Mouse (Mus musculus) intestine, embryonic 14.5 days (tissue): ENCODE data around the gene Hoxa3. TPM values are rescaled to one million over a fixed set of nuclear protein-coding genes. Genes with fewer than 3 reads are reported as not detected.
A peak's percentile ranks its signal among the peaks of the same experiment; 100 is the strongest.

Experiments used
- ATAC-seq: fragments of 200-750 bp; cut with Nextera tagmentation; replicated peaks from 2 replicates; pipeline ENCODE4 v1.8.0; 2017; ENCODE audit warnings: low read depth, moderate number of reproducible peaks, moderate TSS enrichment, moderate library complexity; ENCODE audit not compliant: low FRiP score, low TSS enrichment
- DNase-seq: peaks from one replicate; pipeline ENCODE4 v3.0.0-alpha.2; 2018; ENCODE audit warnings: low spot score
- H3K27ac ChIP-seq: fragments of 300-500 bp; sonication (generic); 2 replicates; pipeline ENCODE4 v1.5.1; 2014; ENCODE audit warnings: low read depth, mild to moderate bottlenecking, control low read depth
- H3K27me3 ChIP-seq: fragments of 300-500 bp; sonication (generic); replicated peaks from 2 replicates; pipeline ENCODE4 v1.6.1; 2014; ENCODE audit warnings: low read length, control low read depth; ENCODE audit not compliant: control insufficient read depth, insufficient read depth
- H3K36me3 ChIP-seq: fragments of 300-500 bp; sonication (generic); 2 replicates; pipeline ENCODE4 v1.6.1; 2014; ENCODE audit warnings: low read length, control low read depth; ENCODE audit not compliant: control insufficient read depth, insufficient read depth
- H3K4me1 ChIP-seq: fragments of 300-500 bp; sonication (generic); replicated peaks from 2 replicates; pipeline ENCODE4 v1.6.1; 2014; ENCODE audit warnings: low read length, control low read depth, mixed read lengths; ENCODE audit not compliant: control insufficient read depth, insufficient read depth
- H3K4me2 ChIP-seq: fragments of 300-500 bp; sonication (generic); 2 replicates; pipeline ENCODE4 v1.6.1; 2014; ENCODE audit warnings: low read length
- H3K4me3 ChIP-seq: fragments of 300-500 bp; sonication (generic); 2 replicates; pipeline ENCODE4 v1.5.1; 2014; ENCODE audit warnings: low read depth, low read length, control low read depth, mixed read lengths
- H3K9ac ChIP-seq: fragments of 300-500 bp; sonication (generic); 2 replicates; pipeline ENCODE4 v1.6.1; 2014; ENCODE audit warnings: mild to moderate bottlenecking, low read length
- H3K9me3 ChIP-seq: fragments of 300-500 bp; sonication (generic); 2 replicates; pipeline ENCODE4 v1.6.1; 2016; ENCODE audit warnings: low read length, control low read depth; ENCODE audit not compliant: control insufficient read depth
- WGBS: fragments of 180-500 bp; shearing (Covaris S2); extraction: QIAGEN DNeasy Blood & Tissue Kit; methylation state at CpG from one replicate; pipeline ENCODE4 v1.1.7; 2014; 5-methylcytosine and 5-hydroxymethylcytosine counted together
- polyA plus RNA-seq: library from polyadenylated mRNA; unstranded; fragments of >200 nt; fragmentation: Nextera tagmentation; extraction: Ambion mirVana; gene quantifications from 2 replicates; pipeline ENCODE4 v1.2.1, GENCODE M21; 2014

The Hoxa3 gene
- polyA plus RNA-seq, 1 experiment from 2014 or later: 9.7 TPM

DNA sequence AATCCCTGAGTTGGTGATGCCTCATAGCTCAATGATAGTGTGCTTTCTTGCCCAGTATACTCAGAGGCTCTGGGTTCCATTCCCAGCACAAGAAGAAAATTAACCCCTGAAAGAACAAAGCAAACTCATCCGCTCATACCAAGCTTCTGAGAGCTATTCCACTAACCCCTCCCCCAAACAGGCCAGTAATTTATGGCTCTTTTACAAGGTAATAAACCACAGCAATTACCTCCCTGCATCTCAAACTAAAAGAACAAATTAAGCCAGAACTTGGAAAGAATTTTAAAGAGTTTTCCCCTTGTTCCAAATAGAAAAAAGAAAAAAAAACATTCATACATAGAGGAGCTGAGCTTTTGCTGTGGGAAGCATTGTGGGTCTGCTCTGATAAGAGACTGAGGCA is 30.3 kb downstream of the Hoxa3 start:
- H3K9ac ChIP-seq: no peak overlapping the region
- no peak overlapping the region for H3K4me3 ChIP-seq
- 41% methylated on average over 1 of the region's 1 CpGs for WGBS
- peaks cover 70% of the 10 kb centered on the region for H3K4me1 ChIP-seq
- no peak for DNase-seq
- no peaks in the 10 kb centered on the region for H3K27me3 ChIP-seq
- H3K9me3 ChIP-seq: no peaks in the 10 kb centered on the region
- peaks cover 12% of the 10 kb centered on the region; the same call in 1 of the 2 replicates for H3K36me3 ChIP-seq
- peak overlapping the region; percentile 38 for H3K4me2 ChIP-seq
- ATAC-seq: no peak
- H3K27ac ChIP-seq: peak overlapping the region; percentile 82

DNA sequence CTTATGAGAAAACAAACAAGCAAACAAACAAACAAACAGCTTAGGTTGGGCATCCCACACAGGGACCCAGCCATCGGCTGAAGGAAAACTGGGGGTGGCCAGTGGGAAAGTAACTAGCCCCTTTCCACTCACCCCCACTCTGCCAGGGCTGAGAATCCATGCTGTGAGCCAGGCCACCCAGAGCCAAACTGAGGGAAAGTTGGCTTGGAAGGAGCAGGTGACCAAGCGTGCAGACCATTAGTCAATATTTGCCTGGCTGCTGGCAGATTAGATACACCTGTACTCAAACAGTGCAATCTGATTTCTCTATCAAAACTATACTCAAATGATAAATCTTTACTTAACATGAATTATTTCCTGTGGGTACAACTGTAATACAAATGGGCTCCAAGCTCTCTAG is 31.1 kb downstream of the Hoxa3 start:
- H3K9me3 ChIP-seq: no peaks in the 10 kb centered on the region
- 48% methylated on average over 2 of the region's 2 CpGs for WGBS
- no peak overlapping the region for H3K4me3 ChIP-seq
- no peak for ATAC-seq
- H3K27me3 ChIP-seq: no peaks in the 10 kb centered on the region
- DNase-seq: no peak
- no peak overlapping the region for H3K27ac ChIP-seq
- H3K4me2 ChIP-seq: peak overlapping the region; percentile 22
- peaks cover 12% of the 10 kb centered on the region; the same call in 1 of the 2 replicates for H3K36me3 ChIP-seq
- peaks cover 63% of the 10 kb centered on the region for H3K4me1 ChIP-seq
- no peak overlapping the region for H3K9ac ChIP-seq

DNA sequence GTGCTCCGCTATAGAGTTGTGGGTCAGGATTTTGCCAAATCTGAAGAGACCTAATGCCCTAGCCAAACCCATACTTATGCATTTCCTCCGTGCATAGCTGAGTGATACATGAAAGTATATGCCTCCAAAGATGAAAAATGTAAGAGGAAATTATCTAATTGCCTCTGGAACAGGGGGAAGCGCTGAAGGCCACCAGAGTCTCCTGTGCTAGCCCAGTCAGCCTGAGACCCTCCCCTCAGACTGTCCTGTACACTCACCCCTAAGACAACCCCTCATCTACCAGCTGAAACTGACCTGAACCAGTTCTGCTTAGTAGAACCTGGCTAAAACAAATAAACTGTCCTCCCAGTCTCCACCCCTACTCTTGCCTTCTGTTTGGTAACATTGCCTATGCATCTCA is 32.4 kb downstream of the Hoxa3 start:
- peak overlapping the region; percentile 97 for H3K27ac ChIP-seq
- peak overlapping the region; percentile 70 for H3K4me2 ChIP-seq
- peak overlapping the region; percentile 85 for H3K9ac ChIP-seq
- H3K27me3 ChIP-seq: no peaks in the 10 kb centered on the region
- peaks cover 50% of the 10 kb centered on the region for H3K4me1 ChIP-seq
- no peaks in the 10 kb centered on the region for H3K9me3 ChIP-seq
- 0 out of 2 replicates have a peak, but pooled peaks cover 9% of the 10 kb centered on the region for H3K36me3 ChIP-seq
- ATAC-seq (no peak), DNase-seq (no peak)
- H3K4me3 ChIP-seq: peak overlapping the region; percentile 61
- 40% methylated on average over 3 of the region's 3 CpGs for WGBS

DNA sequence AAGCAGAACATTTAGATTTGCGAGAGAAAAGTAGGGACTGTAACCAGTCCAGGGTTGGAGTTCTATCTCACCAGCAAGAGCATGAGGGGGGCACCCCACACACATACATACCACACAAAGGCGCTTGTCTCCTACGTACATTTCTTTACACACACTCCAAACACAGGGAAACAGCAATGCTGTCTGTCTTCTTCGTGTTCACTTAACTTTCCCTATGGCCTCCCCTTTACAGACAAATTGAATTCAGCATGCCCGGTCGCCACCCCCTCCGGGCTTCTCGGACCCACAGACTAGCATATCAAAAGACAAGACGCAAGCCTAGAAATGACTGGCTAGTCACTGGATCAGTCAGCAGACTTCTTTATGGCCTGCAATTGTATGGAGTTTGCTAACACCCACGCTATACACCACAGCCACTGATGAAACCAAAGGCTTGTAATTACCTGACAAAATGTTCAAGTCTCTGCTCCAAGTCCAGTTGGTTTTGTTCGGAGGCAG is 32.9 kb downstream of the Hoxa3 start:
- H3K27ac ChIP-seq: peak overlapping the region; percentile 97
- no peak for ATAC-seq
- DNase-seq: no peak
- 28% methylated on average over 11 of the region's 11 CpGs for whole genome bisulfite sequencing
- H3K4me3 ChIP-seq: peak overlapping the region; percentile 61
- 0 out of 2 replicates have a peak, but pooled peaks cover 9% of the 10 kb centered on the region for H3K36me3 ChIP-seq
- H3K27me3 ChIP-seq: no peaks in the 10 kb centered on the region
- peaks cover 45% of the 10 kb centered on the region for H3K4me1 ChIP-seq
- H3K9me3 ChIP-seq: no peaks in the 10 kb centered on the region
- peak overlapping the region; percentile 70 for H3K4me2 ChIP-seq
- H3K9ac ChIP-seq: peak overlapping the region; percentile 85

DNA sequence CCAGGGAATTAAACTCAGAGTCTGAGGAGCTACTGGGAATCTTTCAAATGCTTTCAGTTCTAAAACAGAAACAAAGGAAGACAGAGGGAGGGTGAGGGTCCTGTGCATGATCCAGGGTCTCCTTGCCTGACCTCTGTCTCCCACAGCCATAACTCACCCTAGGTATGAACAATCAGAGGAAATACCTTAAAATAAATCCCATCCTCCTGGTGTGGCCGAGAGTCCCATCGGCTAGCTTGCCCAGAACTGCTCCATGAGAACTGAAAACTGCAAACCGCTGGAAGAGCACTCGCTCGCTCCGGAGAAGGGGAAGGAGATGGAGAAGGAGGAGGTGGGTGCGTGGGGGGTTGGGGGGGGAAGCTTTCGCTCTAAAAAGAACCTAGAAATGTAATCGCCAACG is 33.4 kb downstream of the Hoxa3 start:
- Histone ChIP-seq H3K27ac (peak overlapping the region; percentile 97), H3K36me3 (0 out of 2 replicates have a peak, but pooled peaks cover 9% of the 10 kb centered on the region), H3K4me2 (peak overlapping the region; percentile 70), H3K27me3 (no peaks in the 10 kb centered on the region), H3K4me1 (peaks cover 39% of the 10 kb centered on the region), H3K9ac (peak overlapping the region; percentile 85), H3K9me3 (no peaks in the 10 kb centered on the region), H3K4me3 (peak overlapping the region; percentile 61)
- ATAC-seq: no peak
- WGBS: 17% methylated on average over 10 of the region's 10 CpGs
- DNase-seq: no peak

DNA sequence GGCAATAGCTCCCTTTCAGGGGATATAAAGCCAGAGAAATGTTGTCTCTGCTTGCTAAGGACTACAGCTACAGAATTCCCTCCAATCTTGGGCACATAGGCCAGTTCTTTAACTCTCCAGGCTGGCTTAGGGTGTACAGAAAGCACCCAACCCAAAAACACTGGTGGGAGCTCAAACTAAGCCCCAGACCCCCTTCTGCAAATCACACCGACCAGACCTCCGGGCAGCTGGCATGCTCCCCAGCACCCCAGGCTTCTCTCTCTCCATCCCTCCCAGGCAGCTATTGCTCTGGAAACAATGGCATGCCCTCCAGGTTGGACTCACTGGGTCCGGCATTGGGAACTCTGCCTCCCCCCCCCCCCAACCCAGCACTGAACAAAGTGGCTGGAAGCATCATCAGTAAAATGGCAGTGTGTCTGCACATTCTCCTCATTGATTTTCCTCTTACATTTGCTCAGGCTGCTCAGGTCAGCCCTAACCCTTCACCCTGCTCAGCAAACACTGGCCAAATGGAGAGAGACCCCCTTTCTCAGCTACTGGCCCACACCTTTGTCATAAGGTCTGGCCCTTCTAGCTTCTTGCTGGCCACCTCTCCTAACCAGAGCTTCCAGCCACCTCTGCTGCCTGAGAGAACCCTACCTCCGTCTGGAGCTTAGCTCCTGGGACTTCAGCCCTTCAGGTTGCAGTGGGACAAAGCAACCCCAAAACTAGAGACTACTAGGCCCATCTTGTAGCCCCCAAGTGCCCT is 34.0 kb downstream of the Hoxa3 start:
- H3K27me3 ChIP-seq: no peaks in the 10 kb centered on the region
- H3K4me3 ChIP-seq: peak overlapping the region; percentile 61
- peak overlapping the region; percentile 97 for H3K27ac ChIP-seq
- 0 out of 2 replicates have a peak, but pooled peaks cover 9% of the 10 kb centered on the region for H3K36me3 ChIP-seq
- H3K4me1 ChIP-seq: peaks cover 33% of the 10 kb centered on the region
- ATAC-seq (no peak), DNase-seq (peak; percentile 75)
- no peaks in the 10 kb centered on the region for H3K9me3 ChIP-seq
- 15% methylated on average over 4 of the region's 4 CpGs for WGBS
- H3K4me2 ChIP-seq: peak overlapping the region; percentile 70
- H3K9ac ChIP-seq: peak overlapping the region; percentile 85

DNA sequence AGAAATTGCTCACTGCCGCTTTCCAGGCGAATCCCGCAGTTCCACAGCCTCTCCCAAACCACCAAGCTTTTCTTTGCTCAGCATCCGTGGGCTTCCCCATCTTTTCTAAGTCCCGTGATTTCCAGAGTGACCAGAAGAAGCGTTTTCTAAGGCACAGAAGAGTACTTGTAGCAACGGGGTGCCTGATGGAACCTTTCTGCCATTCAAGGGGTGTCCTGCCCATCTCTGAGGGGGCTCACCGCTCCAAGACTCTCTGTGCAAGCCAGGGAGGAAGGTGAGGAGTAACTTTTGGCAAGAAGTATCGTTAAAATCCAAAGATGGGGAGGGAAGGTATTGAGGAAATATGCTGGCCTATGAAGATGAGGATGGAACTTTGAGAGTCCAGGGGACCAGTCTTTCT is 35.3 kb downstream of the Hoxa3 start:
- 14% methylated on average over 9 of the region's 9 CpGs for WGBS
- peak; percentile 79 for DNase-seq

DNA sequence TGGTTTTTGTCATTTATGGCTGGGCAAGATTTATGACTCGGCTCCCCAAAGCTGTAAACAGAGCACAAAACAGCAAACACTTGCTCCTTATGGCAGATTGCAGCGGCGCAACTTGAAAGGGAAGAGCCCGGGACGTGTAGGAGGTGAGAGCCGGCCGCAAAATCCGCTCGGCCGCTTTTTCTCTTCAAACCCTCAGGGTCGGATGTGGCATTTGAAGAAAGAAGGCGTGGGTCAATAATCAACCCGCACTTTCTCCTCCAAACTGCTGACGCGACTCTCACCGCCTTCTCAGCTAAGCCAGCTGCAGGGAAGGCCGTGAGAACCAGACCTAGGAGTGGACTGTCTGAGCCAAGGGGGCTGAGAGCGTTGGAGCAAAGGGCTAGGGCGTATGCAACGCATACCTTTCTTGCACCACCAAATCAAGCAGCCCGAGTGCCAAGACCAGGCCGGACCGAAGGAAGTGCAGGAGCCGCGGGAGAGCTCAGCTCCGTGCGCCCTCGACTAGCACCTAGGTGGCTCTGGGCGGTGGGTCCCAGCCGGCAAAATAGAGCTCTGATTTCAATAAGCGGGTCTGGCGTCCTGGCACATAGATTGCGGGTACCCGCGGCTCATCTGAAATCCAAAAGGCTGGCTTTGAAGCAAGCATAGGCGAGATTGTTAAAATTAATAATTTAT is 35.9 kb downstream of the Hoxa3 start, which contains the start of gene 5730596B20Rik:
Gene 5730596B20Rik (plus strand): TSS at position 438 of the 675 bp plus-strand sequence.
- H3K9ac ChIP-seq: peak within 1 kb of the TSS; percentile 85
- ATAC-seq (no peak), DNase-seq (peak; percentile 84)
- H3K27ac ChIP-seq: peak within 1 kb of the TSS; percentile 97
- peaks cover 26% of the 10 kb centered on the region for H3K4me1 ChIP-seq
- peak within 1 kb of the TSS; percentile 70 for H3K4me2 ChIP-seq
- no peaks in the 10 kb centered on the region for H3K9me3 ChIP-seq
- no peaks in the 10 kb centered on the region for H3K27me3 ChIP-seq
- H3K36me3 ChIP-seq: 0 out of 2 replicates have a peak, but pooled peaks cover 9% of the 10 kb centered on the region
- 1% methylated on average over 36 of the region's 36 CpGs for WGBS
- H3K4me3 ChIP-seq: peak within 1 kb of the TSS; percentile 61

More for the DNA sequence above, 35.3 kb downstream of the Hoxa3 start:
- H3K36me3 ChIP-seq: 0 out of 2 replicates have a peak, but pooled peaks cover 9% of the 10 kb centered on the region
- H3K9me3 ChIP-seq: no peaks in the 10 kb centered on the region
- peak overlapping the region; percentile 70 for H3K4me2 ChIP-seq
- peak overlapping the region; percentile 61 for H3K4me3 ChIP-seq
- H3K27me3 ChIP-seq: no peaks in the 10 kb centered on the region
- H3K27ac ChIP-seq: peak overlapping the region; percentile 97
- peaks cover 23% of the 10 kb centered on the region for H3K4me1 ChIP-seq
- ATAC-seq: no peak
- peak overlapping the region; percentile 85 for H3K9ac ChIP-seq
